Comparison of ENCODE assay signal across 9 mouse cellular contexts in genomic region chr1:181466601-181467320, GRCm38 (mm10). TPM values are rescaled to one million over a fixed set of nuclear protein-coding genes. Genes with fewer than 3 reads are reported as not detected.
DNase-seq lines count a peak whose midpoint lies in the region; ATAC-seq lines count a peak whose summit lies in the region.
"Had no signal": no experiment of that assay in that cellular context is flagged by ENCODE, and none has a peak within 500 bp of the region (broad histone marks: within the 10 kb centered on the region; RNA-seq: fewer than 3 reads in every experiment).

No protein-coding gene starts in this region.

- no peak overlapping the region for H3K27ac ChIP-seq in hindbrain, embryonic 11.5 days (ENCODE audit: low read depth, low read length)
- no peak overlapping the region for H3K27ac ChIP-seq in liver, embryonic 11.5 days (ENCODE audit: low read depth, low read length)

- DNase-seq in heart, adult 18-20 months = peak; percentile 14 to 20
- no peak for DNase-seq in heart, postnatal 25 days (ENCODE audit: low spot score)
- DNase-seq in hindbrain, embryonic 11.5 days (ENCODE audit: low spot score) = peak; percentile 30
- DNase-seq in liver, embryonic 11.5 days (ENCODE audit: low spot score) = peak; percentile 37
- no peak for DNase-seq in natural killer cell, adult 2 months (ENCODE audit: low spot score in 2 of 2)
- no peak for DNase-seq in c-Kit-positive CD71-positive TER-119-positive erythroid progenitor cells, embryonic 14.5 days (ENCODE audit: low spot score)
- no peak for DNase-seq in kidney, adult 11 months
- DNase-seq: thymus, adult 2 months had no signal

- no peaks in the 10 kb centered on the region for H3K36me3 ChIP-seq in hindbrain, embryonic 11.5 days (ENCODE audit: control insufficient read depth, insufficient read depth, low read length)
- no peaks in the 10 kb centered on the region for H3K36me3 ChIP-seq in liver, embryonic 11.5 days (ENCODE audit: control insufficient read depth, insufficient read depth, low read length)

- intact Hi-C loops in heart, postnatal 25 days (cut with DNase I) = no loop called here

- no peak overlapping the region for H3K9ac ChIP-seq in hindbrain, embryonic 11.5 days (ENCODE audit: low read depth, low read length)
- no peak overlapping the region for H3K9ac ChIP-seq in liver, embryonic 11.5 days (ENCODE audit: low read depth, low read length)

- H3K27me3 ChIP-seq in hindbrain, embryonic 11.5 days (ENCODE audit: control insufficient read depth, insufficient read depth, low read length) = no peaks in the 10 kb centered on the region
- no peaks in the 10 kb centered on the region for H3K27me3 ChIP-seq in liver, embryonic 11.5 days (replicated peaks; ENCODE audit: control insufficient read depth, insufficient read depth, low read length)

- WGBS in hindbrain, embryonic 11.5 days = 85% methylated on average over 17 of the region's 17 CpGs
- WGBS in liver, embryonic 11.5 days = 55% methylated on average over 17 of the region's 17 CpGs

- ATAC-seq in common myeloid progenitor, adult 5-6 weeks (replicated peaks; ENCODE audit: low read depth, poor library complexity, severe bottlenecking) = peak; percentile 43; the same call in 1 of the 2 replicates
- ATAC-seq in hindbrain, embryonic 11.5 days (ENCODE audit: low FRiP score) = peak; percentile 33; the same call in 1 of the 2 replicates
- no peak for ATAC-seq in liver, embryonic 11.5 days (replicated peaks; ENCODE audit: low FRiP score)

- no peak overlapping the region for H3K4me2 ChIP-seq in hindbrain, embryonic 11.5 days (replicated peaks; ENCODE audit: low read depth, low read length)
- peak overlapping the region; percentile 33 for H3K4me2 ChIP-seq in liver, embryonic 11.5 days

- peaks cover 4% of the 10 kb centered on the region for H3K9me3 ChIP-seq in hindbrain, embryonic 11.5 days (ENCODE audit: control insufficient read depth, low read length)
- H3K9me3 ChIP-seq in liver, embryonic 11.5 days (ENCODE audit: control insufficient read depth, low read length) = peaks cover 2% of the 10 kb centered on the region; the same call in 1 of the 2 replicates

- H3K4me3 ChIP-seq in hindbrain, embryonic 11.5 days (ENCODE audit: low read depth, low read length) = no peak overlapping the region
- no peak overlapping the region for H3K4me3 ChIP-seq in liver, embryonic 11.5 days (ENCODE audit: low read depth, low read length)

- no peaks in the 10 kb centered on the region for H3K4me1 ChIP-seq in hindbrain, embryonic 11.5 days (replicated peaks; ENCODE audit: control insufficient read depth, insufficient read depth, low read length)
- H3K4me1 ChIP-seq in liver, embryonic 11.5 days (replicated peaks; ENCODE audit: control insufficient read depth, insufficient read depth, low read length) = peaks cover 10% of the 10 kb centered on the region

RNA-seq across cellular contexts. Expression of gene Ccdc121, which starts 44.5 kb away (rescaled TPM):
- total RNA-seq in heart, adult 18-20 months (2021) = not detected
- not detected for total RNA-seq in heart, postnatal 25 days (2021)
- total RNA-seq in common myeloid progenitor, adult 5-6 weeks (2017) = not detected in 2 replicates
- polyA plus RNA-seq in hindbrain, embryonic 11.5 days (2014; fragmentation: Nextera tagmentation; extraction: Ambion mirVana) = not detected in 2 replicates
- polyA plus RNA-seq in liver, embryonic 11.5 days (2014; fragmentation: Nextera tagmentation; extraction: Ambion mirVana) = not detected in 2 replicates
- polyA plus RNA-seq: thymus, adult 2 months had no signal

Comparison
In these comparisons a context has a peak if more than half of its experiments do, and no peak if none do; other contexts are left out.
1. DNase-seq: peak in heart, adult 18-20 months (2 of 2), hindbrain, embryonic 11.5 days (single experiment) and liver, embryonic 11.5 days (single experiment); none in heart, postnatal 25 days (single experiment), natural killer cell, adult 2 months (0 of 2), c-Kit-positive CD71-positive TER-119-positive erythroid progenitor cells, embryonic 14.5 days (single experiment) and kidney, adult 11 months (single experiment).